Mouse (Mus musculus) retina, adult 2 months (tissue): ENCODE measurements around the gene 2410002F23Rik.
"Not testable (repeated sequence)": the region's sequence is repeated elsewhere in the genome, so short reads cannot be mapped to it uniquely, and the experiment has no call there.

Experiments used
- DNase-seq: peaks from one replicate; pipeline ENCODE4 v3.0.0-alpha.2; 2012; ENCODE audit warnings: low read depth, low spot score

Gene 2410002F23Rik

DNA sequence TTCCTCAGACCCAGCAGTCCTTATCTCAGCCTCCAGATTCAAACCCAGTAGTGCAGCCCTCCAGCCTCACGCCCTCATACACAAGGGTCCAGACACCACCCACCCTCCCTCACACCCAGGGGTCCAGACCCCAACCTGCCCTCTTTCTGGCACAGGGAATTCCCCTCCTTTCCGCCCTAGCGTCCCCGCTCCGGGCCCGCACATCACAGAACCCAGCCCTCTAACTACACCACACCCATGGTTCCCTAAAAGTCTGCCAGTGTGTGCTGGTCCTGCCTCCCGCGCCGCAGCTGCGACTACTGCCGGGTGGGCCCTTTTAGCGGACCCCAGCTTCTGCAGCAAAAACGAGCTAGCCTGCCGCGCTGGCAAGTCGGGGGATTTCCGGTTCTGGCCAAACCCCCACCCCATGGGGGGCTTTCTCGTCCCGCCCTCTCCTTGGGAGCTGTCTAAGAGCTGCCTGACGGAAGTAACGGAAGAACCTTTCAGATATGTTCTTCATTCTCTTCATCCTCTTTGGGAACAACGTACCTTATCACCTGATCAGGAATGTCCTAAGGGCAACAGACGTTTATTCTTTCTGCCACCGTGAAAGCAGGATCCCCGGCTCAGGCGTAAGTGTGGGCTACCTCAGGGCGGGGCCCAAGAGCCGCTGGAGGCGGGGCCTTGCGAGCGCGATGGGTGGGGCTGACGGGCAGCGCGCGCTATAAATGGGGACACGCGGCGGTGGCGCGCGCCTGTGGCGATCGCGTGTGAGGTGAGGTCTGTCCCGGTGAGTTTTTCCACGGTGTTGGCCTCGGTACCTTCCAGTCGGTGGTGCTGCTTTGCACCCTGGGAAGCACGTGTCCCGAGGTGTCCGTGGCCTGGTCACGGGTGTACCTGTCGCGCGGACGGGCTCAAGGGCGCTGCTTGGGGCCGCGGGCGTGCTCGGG, at the start of gene 2410002F23Rik, which contains the start of gene 1700028J19Rik:
2410002F23Rik (plus strand) TSS at position 668 of the 929 bp plus-strand sequence.
1700028J19Rik (minus strand) TSS at position 641 of the 929 bp plus-strand sequence.
- DNase-seq, result peak; percentile 89

DNA sequence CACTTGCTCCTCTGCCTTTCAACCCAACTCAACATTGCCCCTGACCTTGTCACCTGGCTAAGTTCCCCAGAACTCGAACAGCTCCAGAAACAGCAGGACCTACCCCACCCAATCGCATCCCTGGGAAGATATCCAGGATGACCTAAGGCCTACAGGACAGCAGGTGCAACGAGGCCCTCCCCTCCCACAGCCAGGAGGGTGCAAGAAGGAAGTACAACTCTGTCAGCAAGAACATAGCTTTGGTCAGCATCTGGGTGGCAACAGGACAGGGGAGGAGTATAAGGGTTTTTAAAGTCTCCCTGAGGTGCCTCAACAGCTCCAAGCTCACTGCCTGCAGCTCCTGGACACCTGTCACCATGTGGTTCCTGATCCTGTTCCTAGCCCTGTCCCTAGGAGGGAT, 48.6 kb upstream of the 2410002F23Rik start, which contains the start of gene Klk1b3:
Klk1b3 (plus strand) TSS at position 301 of the 400 bp plus-strand sequence.
- no peak for DNase-seq

DNA sequence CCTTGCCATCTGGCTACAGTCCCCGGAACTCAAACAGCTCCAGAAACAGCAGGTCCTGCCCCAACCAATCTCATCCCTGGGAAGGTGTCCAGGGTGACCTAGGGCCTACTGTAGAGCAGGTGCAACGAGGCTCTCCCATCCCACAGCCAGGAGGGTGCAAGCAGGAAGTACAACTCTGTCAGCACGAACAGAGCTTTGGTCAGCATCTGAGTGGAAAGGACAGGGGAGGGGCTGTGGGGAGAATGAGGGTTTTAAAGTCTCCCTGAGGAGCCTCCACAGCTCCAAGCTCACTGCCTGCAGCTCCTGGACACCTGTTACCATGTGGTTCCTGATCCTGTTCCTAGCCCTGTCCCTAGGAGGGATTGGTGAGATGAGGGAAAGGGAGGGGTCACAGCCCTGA, 39.4 kb upstream of the 2410002F23Rik start, which contains the start of gene Klk1b4:
Klk1b4 (plus strand) TSS at position 301 of the 400 bp plus-strand sequence.
- DNase-seq, result not testable (repeated sequence)

DNA sequence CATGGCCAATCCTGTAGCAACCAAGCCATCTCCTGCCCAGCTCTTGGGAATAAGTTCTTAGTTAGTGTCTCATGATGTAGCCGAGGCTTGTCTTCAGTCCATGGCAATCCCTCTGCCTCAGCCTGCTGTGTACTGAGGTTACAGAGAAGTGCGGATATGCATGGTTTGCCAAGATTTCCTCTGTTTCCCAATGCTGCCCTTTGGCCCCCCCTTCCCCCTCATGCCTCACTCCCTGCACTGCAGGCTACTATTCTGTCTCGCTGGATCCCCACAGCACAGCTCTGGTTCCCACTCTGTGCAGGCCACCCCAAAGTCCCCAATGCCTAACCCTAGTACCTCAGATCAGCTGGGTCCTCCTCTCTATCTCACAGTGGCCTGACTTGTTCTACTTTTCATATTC, 38.2 kb upstream of the 2410002F23Rik start:
- no peak for DNase-seq

DNA sequence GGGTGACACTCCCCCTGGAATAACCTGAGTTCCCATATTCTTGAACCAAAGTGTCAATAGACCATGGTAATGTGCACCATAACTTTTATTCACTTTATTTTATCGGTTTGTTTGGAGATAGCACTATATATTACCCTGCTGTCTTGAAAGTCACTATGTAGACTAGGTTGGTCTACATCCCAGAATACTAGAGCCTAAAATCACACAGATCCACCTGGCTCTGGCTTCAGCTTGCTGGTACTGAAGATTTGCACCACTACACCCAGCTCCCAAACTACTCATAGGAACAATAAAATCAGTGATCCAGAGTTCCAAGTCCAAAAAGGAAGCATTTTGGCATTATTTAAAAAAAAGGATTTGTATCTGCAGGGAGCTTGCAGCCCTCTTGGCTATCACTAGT, 30.9 kb upstream of the 2410002F23Rik start, which contains the start of gene Klk1b5:
Klk1b5 (plus strand) TSS at position 301 of the 400 bp plus-strand sequence.
- no peak for DNase-seq

DNA sequence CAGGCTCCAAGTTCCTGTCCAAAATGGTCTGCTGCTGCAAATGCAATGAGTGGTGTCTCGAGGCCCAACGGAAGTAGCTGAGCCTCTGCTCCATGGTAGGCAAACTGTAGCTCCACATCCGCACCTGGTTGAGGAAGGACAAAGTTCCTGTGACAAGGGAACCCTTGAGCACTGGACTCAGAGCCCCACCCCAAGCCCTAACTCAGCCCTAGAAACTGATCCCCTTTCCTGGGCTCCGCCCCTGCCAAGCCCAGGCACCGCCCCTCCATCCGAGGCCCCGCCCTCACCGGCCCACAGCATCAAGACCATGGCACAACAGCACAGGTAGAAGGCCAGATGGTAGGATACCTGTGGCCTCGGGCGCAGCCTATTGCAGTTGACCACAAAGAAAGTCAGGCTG, 24.9 kb upstream of the 2410002F23Rik start:
- DNase-seq, result not testable (repeated sequence)

DNA sequence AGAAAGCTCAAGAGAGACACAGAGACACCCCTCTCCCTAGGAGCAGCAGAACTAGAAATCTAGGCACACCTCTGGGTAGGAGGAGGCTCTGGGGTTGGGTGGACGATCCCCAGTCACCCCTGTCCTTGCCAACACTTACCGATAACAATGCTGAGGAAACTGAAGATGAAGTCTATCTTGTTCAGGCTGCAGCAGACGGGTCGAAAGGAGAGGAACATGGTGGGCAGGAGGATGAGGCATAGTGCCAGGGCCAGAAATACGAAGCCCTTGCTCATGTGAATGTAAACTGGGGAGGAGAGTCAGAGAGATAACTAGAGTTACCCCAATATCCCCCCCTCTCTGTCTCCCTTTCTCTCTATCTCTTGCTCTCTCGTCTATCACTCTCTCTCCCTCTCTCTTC, 24.2 kb upstream of the 2410002F23Rik start:
- DNase-seq, result not testable (repeated sequence)

DNA sequence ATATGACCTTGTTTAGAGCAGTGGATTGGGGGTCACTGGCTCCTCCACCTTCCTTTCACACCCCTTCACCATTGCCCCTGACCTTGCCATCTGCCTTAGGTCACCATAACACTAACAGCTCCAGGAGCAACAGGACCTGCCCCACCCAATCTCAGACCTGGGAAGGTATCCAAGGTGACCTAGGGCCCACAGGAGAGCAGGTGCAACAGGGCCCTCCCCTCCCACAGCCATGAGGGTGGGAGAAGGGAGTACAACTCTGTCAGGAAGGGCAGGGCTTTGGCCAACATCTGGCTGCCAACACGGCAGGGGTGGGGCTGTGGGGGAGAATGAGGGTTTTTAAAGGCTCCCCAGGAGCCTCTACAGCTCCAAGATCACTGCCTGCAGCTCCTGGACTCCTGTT, 21.4 kb upstream of the 2410002F23Rik start, which contains the start of gene Klk1:
Klk1 (plus strand) TSS at position 285 of the 400 bp plus-strand sequence.
- no peak for DNase-seq

DNA sequence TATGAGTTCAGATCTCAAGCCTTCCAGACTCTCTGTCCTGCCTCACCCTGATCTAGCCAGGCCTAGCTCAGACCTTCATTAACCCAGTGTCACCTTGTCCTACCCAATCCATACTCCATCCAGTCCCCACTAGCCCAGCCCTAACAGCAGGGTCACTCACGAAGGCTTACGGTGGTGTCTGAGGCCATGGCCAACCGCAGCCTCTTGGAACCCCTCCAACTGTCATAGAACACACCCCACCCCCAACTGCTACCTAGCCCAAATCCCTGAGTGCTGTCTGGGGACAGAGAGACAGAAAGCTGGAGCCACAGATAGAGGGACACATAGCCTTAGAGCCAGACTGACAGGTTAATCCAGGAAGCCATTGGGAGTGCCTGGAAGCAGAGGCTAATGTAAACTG, 10.6 kb upstream of the 2410002F23Rik start, which contains the start of gene Gm36864:
Gm36864 (plus strand) TSS at position 269 of the 400 bp plus-strand sequence.
- DNase-seq, result no peak

DNA sequence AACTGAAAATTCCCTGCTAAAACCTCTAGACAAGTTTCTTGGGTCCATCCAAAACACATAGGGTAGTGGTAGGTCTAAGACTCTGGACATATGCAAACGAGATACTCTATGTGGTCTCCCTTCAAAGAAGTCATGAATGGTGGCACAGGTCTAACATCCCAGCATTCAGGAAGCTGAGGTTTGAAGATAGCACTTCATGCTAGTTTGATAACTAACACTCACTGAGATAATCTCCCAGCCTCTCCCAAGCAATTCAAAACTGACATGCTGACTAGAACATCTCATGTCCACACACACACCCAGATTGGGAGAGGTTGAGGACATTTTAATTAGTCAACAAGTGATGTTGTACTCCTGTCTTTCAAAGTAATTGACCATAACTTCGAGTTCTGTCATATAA, 6.6 kb upstream of the 2410002F23Rik start:
- DNase-seq, result no peak

DNA sequence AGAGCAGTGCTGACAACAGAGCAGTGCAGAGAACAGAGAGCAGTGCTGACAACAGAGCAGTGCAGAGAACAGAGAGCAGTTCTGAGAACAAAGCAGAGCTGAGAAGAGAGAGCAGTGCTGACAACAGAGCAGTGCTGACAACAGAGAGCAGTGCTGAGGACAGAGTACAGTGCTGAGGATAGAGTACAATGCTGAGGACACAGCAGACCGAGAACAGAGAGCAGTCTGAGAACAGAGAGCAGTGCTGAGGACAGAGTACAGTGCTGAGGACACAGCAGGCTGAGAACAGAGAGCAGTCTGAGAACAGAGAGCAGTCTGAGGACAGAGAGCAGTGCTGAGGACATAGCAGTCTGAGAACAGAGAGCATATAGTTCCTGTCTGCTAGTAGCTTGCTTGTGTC, 5.8 kb upstream of the 2410002F23Rik start:
- DNase-seq, result no peak

DNA sequence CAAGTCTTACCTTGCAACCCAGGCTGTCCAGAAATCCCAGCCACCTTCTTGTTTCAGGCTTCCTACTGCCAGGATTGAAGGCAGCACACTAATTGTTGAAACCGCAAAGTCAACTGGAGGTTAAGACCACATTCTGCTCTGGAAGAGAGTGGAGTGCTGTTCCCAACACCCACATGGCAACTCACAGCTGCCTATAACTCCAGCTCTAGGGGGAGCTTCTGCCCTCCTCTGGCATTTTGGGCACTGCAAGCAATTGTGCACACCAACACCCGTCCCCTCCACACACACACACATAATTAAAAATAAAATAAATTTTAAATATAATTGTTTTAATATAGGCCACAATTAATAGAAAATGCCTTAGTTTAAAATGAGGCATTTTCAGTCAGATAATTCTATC, 5.4 kb upstream of the 2410002F23Rik start:
- DNase-seq, result no peak

DNA sequence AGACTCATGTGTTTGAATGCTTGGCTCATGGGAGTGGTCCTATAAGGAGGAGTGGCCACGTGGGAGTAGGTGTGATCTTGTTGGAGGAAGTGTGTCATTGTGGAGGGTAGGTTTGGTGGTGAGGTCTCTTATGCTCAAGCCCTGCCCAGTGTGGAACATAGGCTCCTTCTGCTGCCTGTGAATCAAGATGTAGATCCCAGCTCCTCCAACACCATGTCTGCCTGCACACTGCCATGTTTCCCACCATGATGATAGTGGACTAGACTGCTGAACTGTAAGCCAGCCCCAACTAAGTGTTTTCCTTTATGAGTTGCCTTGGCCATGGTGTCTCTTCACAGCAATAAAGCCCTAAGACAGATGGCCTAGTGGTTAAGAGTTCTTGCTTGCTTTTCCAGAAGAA, 2.4 kb upstream of the 2410002F23Rik start:
- DNase-seq, result no peak

DNA sequence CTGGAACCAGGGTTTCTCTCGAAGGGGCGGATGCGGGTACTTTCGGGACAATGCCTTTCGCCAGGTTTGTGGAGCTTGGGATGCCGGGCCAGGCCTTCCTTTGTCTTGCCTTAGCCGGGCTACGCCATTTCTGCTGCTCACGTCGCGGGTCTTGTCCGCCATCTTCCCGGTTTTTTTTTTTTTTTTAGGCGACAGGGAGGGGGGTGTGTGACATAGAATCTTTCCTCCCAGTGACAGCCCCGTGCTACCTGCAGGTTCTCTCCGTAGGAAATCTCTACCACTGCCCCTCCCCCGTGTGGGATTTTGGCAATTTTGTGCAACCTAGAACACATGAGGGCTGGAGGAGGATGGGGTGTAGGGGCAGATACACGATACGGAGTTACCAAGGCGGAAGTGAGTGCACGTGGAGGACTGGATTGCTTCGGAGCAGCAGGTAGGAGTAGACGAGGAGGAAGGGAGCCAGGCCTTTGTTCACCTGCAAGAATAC, 505 bp downstream of the 2410002F23Rik start:
- no peak for DNase-seq

DNA sequence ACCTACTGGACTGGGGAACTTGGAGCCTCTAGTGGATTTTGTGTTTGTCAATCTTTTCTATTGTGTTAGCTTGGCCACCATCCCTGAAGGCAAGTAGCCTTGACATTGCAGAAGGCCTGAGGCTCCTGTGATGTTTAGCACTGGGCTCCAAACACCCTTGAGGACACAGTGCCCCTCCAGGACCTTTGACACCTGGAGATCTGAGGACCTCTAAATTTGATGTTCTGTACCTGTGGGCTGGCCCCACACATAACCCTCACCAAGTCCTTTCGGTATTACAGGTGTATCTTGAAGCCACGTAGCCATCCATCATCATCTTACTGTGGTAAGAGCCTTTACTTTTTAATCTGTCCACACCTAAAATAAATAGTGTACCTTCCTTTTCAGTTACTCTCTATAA, 1.4 kb downstream of the 2410002F23Rik start:
- no peak for DNase-seq

DNA sequence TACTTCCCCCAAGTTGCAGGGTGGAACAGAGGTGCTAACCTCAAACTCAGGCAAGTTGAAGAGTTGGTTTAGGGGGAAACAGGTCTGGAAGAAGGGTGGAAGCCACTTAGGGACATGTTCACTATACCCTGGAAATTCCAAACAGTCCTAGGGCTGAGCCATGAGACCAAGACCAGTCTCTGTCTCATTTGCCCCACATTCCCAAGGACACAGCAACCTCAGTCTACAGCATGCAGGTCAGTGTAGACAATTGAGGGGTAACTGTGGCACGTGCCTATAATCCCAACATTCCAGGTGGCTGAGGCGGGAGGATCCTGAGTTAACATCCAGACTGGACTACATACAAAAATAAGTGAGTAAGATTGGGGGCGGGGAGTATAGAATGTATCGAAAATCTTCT, 2.7 kb downstream of the 2410002F23Rik start:
- DNase-seq, result no peak

DNA sequence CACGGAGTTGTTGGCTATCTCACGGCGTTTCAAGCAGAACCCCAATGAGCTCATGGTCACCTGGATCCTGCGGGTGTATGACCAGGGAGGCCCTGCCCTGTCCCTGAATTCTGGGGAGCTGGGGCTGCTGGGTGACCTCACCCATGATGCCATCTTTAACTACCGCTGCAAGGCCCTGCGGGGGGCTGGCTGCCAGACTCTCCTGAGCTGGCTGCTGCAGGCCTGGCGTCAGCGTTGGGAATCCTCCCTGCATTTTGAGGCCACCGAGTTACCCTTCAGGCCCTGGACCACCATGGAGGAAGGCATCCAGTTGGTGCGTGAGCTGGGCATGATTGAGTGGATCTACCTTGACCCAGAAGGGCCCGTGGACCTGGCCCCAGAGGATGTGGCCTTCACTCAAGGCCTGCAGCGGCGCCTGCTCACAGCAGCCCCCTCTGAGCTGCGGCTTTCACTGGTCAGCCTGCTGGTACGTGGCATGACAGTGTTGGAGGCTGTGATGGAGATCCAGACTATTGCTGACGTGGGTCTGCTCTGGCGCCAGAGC, 4.3 kb downstream of the 2410002F23Rik start:
- not testable (repeated sequence) for DNase-seq

DNA sequence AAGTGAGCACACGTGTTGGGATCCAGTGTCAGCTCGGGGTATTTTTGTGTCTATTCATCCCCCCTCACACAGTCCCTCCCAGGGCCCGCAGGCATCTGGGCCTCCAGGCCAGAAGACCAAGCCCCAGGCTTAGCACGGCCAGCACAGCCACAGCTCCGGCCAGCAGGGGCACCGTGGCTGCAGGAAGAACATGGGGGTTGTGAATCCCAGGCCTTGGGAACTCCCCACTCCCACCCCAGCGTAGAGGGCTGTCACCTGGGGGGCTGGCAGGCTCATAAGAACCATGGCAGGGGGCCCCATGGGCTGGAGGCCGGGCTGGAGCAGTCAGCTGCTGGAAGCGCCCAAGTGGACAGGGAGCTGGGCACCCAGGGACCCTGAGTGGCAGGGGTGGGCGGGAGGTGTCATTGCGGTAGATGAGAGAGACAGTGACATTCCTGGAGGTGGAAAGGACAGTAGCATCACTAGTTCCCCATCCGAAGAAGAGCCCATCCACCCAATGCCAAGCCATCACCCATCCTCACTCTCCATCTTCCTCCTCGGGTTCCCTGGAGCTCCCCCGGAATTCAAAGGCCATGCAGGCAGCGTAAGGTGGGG, 6.6 kb downstream of the 2410002F23Rik start:
- DNase-seq, result no peak

DNA sequence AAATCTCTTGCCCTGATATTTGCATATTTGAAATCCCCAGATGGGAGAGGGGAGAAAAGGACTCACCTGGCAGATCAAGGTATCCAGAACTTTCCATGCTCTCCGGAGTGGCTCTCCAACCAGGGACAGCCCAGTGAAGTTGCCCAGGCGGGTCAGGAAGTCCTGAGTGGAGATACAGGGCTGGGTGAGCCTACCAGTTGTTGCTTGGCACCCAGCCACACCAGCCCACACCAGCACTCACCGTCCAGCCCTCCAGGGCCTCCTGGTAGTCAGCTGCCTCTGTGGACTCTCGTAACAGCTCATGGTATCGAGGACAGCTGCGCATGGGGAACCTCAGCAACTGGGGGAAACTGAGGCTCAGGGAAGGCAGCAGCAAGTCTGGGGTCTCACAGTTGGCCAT, 8.4 kb downstream of the 2410002F23Rik start:
- no peak for DNase-seq

DNA sequence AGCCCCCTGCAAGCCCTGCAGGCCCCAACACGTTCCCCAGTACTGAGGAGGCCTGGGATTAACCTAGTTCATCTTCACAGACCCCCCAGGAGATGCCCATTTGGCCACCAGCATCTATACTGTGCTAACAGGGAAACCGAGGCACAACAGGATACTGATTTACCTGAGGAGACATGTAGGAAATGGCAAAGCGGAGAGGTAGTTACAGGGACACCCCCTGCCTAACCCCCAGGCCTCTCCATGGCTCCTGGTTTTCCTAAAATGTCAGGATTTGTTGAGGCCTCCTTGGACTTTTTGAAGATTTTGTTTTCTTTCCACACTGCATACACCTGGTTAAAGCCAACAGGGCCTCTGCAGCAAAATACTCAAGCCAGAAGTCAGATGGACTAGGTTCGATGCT, 10.8 kb downstream of the 2410002F23Rik start, which contains the start of gene Acp4:
Acp4 (minus strand) TSS at position 101 of the 400 bp plus-strand sequence.
- no peak for DNase-seq

DNA sequence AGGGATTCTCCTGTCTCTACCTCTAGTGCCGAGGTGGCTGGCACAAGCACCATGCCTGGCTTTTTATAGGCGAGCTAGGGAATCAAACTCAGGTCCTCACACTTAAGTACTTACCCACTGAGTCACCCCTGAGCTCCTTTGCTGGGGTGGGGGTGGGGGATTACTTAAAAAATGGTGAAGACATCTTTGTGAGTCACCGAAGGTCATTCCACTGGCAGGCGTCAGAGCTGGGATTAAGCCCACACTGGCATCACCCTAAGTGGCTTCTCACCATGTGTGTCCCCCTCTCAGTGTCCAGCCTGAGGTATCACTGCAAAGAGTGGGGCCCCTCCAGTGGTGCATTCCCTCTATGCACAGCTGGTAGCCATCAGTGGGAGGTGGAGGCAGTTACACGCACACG, 13.9 kb downstream of the 2410002F23Rik start:
- DNase-seq, result no peak

DNA sequence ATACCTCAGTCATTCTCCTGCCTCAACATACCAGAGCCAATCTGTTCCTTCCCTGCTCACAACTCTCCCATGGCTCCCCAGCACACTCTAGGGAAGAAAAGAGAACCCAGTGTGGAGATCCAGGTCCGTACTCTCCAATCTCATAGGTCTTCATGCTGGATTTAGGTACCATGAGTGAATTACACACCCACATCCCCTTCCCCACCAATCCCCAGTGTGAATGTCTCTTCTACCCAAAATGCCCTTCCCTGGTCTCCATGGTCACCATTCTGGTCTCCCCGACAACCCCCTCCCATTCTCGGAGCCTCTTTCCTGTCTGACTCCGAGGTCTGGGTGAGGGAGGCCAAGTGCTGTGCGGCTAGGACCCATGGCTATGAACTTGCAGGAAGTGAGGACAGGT, 14.6 kb downstream of the 2410002F23Rik start, which contains the start of gene Gm15517:
Gm15517 (plus strand) TSS at position 301 of the 400 bp plus-strand sequence.
- DNase-seq, result no peak
